Mouse (Mus musculus): ENCODE measurements around the gene Bphl. TPM values are rescaled to one million over a fixed set of nuclear protein-coding genes. Genes with fewer than 3 reads are reported as not detected.
A peak's percentile ranks its signal among the peaks of the same experiment; 100 is the strongest.

Gene Bphl
- polyA plus RNA-seq, 1 experiment: 11.4 TPM

DNA sequence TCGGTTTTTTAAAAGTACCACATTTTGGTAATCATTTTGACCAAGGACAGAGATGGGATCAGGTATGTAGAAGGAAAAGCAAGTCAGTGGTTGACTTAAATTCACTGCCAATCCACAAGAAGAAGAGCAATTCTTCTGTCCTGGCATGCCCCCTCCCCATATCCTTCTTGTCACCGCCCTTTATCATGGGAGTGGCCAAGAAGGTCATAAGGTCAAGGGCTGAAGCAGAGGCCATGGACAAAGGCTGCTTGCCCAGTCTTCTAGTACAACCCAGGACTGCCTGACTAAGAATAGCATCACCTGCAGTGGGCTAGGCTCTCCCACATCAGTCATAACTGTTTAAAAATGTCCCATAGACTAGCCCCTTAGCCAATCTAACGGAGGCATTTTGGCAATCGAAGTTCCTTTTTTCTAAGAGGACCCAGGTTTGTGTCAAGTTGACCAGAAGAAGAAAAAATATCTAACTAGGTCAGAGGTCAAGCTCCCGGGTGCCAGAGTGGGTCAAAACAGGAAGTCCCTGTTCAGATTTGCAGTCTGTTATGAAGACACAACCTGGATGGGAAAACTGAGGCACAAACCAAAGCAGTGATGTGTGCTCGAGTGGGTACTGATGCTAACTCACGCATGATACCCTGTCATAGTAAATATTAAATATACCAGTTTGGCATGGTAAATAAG is 6.5 kb downstream of the Bphl start:
- no peak for TF ChIP-seq POLR2A (IDR thresholded peaks at IDR 0.05; ENCODE audit: borderline replicate concordance, control insufficient read depth, low read depth, low read length)
- no peak for TF ChIP-seq CTCF (IDR thresholded peaks at IDR 0.05; ENCODE audit: control insufficient read depth, insufficient read depth, low read length)
- Histone ChIP-seq H3K4me1 (ENCODE audit: control insufficient read depth, insufficient read depth, low read length) (no peaks in the 10 kb centered on the region; the same call in 1 of the 2 replicates), H3K27ac (ENCODE audit: control insufficient read depth, insufficient read depth, low read depth, low read length, poor library complexity) (no peak overlapping the region), H3K4me3 (replicated peaks; ENCODE audit: control insufficient read depth, low read depth, low read length) (no peak overlapping the region)
- 53% methylated on average over 7 of the region's 7 CpGs for WGBS

DNA sequence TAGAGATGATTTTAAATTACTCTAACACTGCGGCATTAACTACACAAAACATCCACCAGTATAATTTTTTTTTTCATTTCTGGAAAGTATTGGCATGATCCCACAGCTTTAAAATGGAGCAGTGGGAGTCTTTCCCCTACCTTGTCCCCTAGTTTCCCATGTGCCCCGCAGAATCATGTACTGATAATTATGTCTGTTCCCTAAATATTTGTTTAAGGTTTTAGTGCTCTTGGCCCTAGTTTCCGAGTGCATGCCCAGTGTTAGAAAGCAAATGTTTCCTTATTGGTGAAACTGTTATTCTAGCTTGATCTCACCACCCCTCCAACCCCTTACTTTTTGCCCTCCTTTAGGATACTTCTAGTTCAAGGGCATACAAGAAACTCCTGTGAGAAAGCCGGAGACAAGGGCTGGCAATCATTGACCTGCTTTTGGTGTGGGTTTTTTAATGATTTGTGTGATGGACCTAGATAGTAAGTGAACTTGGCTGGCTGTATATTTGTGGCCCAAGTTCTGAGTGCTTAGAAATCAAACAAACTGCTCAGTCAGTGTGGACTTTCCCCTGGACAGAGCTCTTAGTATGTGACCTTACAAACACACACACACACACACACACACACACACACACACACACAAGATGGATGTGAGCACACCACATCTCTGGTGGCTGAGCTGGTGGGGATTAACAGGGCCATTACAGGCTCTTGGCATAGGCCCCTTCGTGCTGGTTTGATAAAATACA is 8.3 kb downstream of the Bphl start:
- peaks cover 1% of the 10 kb centered on the region; the same call in 1 of the 2 replicates for H3K4me1 ChIP-seq (ENCODE audit: control insufficient read depth, insufficient read depth, low read length)
- TF ChIP-seq CTCF (IDR thresholded peaks at IDR 0.05; ENCODE audit: control insufficient read depth, insufficient read depth, low read length) (no peak), POLR2A (IDR thresholded peaks at IDR 0.05; ENCODE audit: borderline replicate concordance, control insufficient read depth, low read depth, low read length) (no peak)
- H3K4me3 ChIP-seq (replicated peaks; ENCODE audit: control insufficient read depth, low read depth, low read length): no peak overlapping the region
- 66% methylated on average over 5 of the region's 5 CpGs for WGBS
- no peak overlapping the region for H3K27ac ChIP-seq (ENCODE audit: control insufficient read depth, insufficient read depth, low read depth, low read length, poor library complexity)

- 40% methylated on average over 11 of the region's 11 CpGs for WGBS
- no peak overlapping the region for H3K27ac ChIP-seq (ENCODE audit: control insufficient read depth, insufficient read depth, low read depth, low read length, poor library complexity)
These were observed 9.1 kb downstream of the Bphl start for GRCm38 (mm10) chr13:34046421-34047012.

GRCm38 (mm10) chr13:34047526-34047925 is 10.1 kb downstream of the Bphl start:
- WGBS: 93% methylated on average over 3 of the region's 3 CpGs
- no peak for TF ChIP-seq CTCF (IDR thresholded peaks at IDR 0.05; ENCODE audit: control insufficient read depth, insufficient read depth, low read length)
- no peak for TF ChIP-seq POLR2A (IDR thresholded peaks at IDR 0.05; ENCODE audit: borderline replicate concordance, control insufficient read depth, low read depth, low read length)
- Histone ChIP-seq H3K4me1 (ENCODE audit: control insufficient read depth, insufficient read depth, low read length) (peaks cover 4% of the 10 kb centered on the region; the same call in 1 of the 2 replicates), H3K4me3 (replicated peaks; ENCODE audit: control insufficient read depth, low read depth, low read length) (no peak overlapping the region), H3K27ac (ENCODE audit: control insufficient read depth, insufficient read depth, low read depth, low read length, poor library complexity) (no peak overlapping the region)

More at GRCm38 (mm10) chr13:34046421-34047012, 9.1 kb downstream of the Bphl start:
- Histone ChIP-seq H3K4me3 (replicated peaks; ENCODE audit: control insufficient read depth, low read depth, low read length) (no peak overlapping the region), H3K4me1 (ENCODE audit: control insufficient read depth, insufficient read depth, low read length) (peaks cover 4% of the 10 kb centered on the region; the same call in 1 of the 2 replicates)
- TF ChIP-seq CTCF (IDR thresholded peaks at IDR 0.05; ENCODE audit: control insufficient read depth, insufficient read depth, low read length): peak; percentile 76
- no peak for TF ChIP-seq POLR2A (IDR thresholded peaks at IDR 0.05; ENCODE audit: borderline replicate concordance, control insufficient read depth, low read depth, low read length)

GRCm38 (mm10) chr13:34050479-34050878 is 13.1 kb downstream of the Bphl start:
- peak overlapping the region; percentile 2; the same call in 1 of the 2 replicates for H3K27ac ChIP-seq (ENCODE audit: control insufficient read depth, insufficient read depth, low read depth, low read length, poor library complexity)
- WGBS: 85% methylated on average over 8 of the region's 8 CpGs
- TF ChIP-seq POLR2A (IDR thresholded peaks at IDR 0.05; ENCODE audit: borderline replicate concordance, control insufficient read depth, low read depth, low read length) (no peak), CTCF (IDR thresholded peaks at IDR 0.05; ENCODE audit: control insufficient read depth, insufficient read depth, low read length) (no peak)

GRCm38 (mm10) chr13:34051692-34052091 is 14.3 kb downstream of the Bphl start:
- H3K4me1 ChIP-seq (ENCODE audit: control insufficient read depth, insufficient read depth, low read length): peaks cover 4% of the 10 kb centered on the region; the same call in 1 of the 2 replicates
- 48% methylated on average over 3 of the region's 3 CpGs for WGBS
- no peak for TF ChIP-seq POLR2A (IDR thresholded peaks at IDR 0.05; ENCODE audit: borderline replicate concordance, control insufficient read depth, low read depth, low read length)
- no peak for TF ChIP-seq CTCF (IDR thresholded peaks at IDR 0.05; ENCODE audit: control insufficient read depth, insufficient read depth, low read length)
- H3K27ac ChIP-seq (ENCODE audit: control insufficient read depth, insufficient read depth, low read depth, low read length, poor library complexity): no peak overlapping the region
- no peak overlapping the region for H3K4me3 ChIP-seq (replicated peaks; ENCODE audit: control insufficient read depth, low read depth, low read length)

More at GRCm38 (mm10) chr13:34050479-34050878, 13.1 kb downstream of the Bphl start:
- H3K4me3 ChIP-seq (replicated peaks; ENCODE audit: control insufficient read depth, low read depth, low read length): no peak overlapping the region
- peaks cover 4% of the 10 kb centered on the region; the same call in 1 of the 2 replicates for H3K4me1 ChIP-seq (ENCODE audit: control insufficient read depth, insufficient read depth, low read length)

GRCm38 (mm10) chr13:34053673-34054282 is 16.4 kb downstream of the Bphl start:
- H3K27ac ChIP-seq (ENCODE audit: control insufficient read depth, insufficient read depth, low read depth, low read length, poor library complexity): no peak overlapping the region
- TF ChIP-seq POLR2A (IDR thresholded peaks at IDR 0.05; ENCODE audit: borderline replicate concordance, control insufficient read depth, low read depth, low read length) (no peak), CTCF (IDR thresholded peaks at IDR 0.05; ENCODE audit: control insufficient read depth, insufficient read depth, low read length) (no peak)
- WGBS: 70% methylated on average over 13 of the region's 13 CpGs
- H3K4me1 ChIP-seq (ENCODE audit: control insufficient read depth, insufficient read depth, low read length): peaks cover 4% of the 10 kb centered on the region; the same call in 1 of the 2 replicates
- no peak overlapping the region for H3K4me3 ChIP-seq (replicated peaks; ENCODE audit: control insufficient read depth, low read depth, low read length)

Measured in bone marrow, adult 2 months (tissue).